Mouse (Mus musculus) bone marrow macrophage, adult 2 months (primary cell): Measurements from ENCODE around the gene Cdh15. TPM values are rescaled to one million over a fixed set of nuclear protein-coding genes. Genes with fewer than 3 reads are reported as not detected.

ENCODE experiments used
- H3K27ac ChIP-seq: 2 replicates; pipeline ENCODE4 v1.5.1; 2012; ENCODE audit warnings: low read depth, low read length; ENCODE audit not compliant: insufficient read depth
- H3K4me1 ChIP-seq: 2 replicates; pipeline ENCODE4 v1.6.1; 2012; ENCODE audit warnings: low read length; ENCODE audit not compliant: control insufficient read depth, insufficient read depth
- H3K4me3 ChIP-seq: 2 replicates; pipeline ENCODE4 v1.5.1; 2012; ENCODE audit warnings: mild to moderate bottlenecking, low read length, moderate library complexity; ENCODE audit not compliant: insufficient read depth
- CTCF ChIP-seq: IDR thresholded peaks from 2 replicates; pipeline ENCODE4 v1.5.1; 2012; ENCODE audit warnings: low read depth, mild to moderate bottlenecking, low read length, moderate library complexity
- POLR2A ChIP-seq: IDR thresholded peaks from 2 replicates; pipeline ENCODE4 v1.6.1; 2012; ENCODE audit warnings: mild to moderate bottlenecking, low read depth, low read length, borderline replicate concordance
- polyA plus RNA-seq: library from polyadenylated mRNA; stranded (reverse); fragments of >200 nt; gene quantifications from 2 replicates; pipeline ENCODE4 v1.2.4, GENCODE M21; 2012; ENCODE audit not compliant: missing spikeins, insufficient read depth, insufficient read length

The Cdh15 gene
- polyA plus RNA-seq, 1 experiment, result not detected

GRCm38 (mm10) chr8:122816965-122817364 is 30.8 kb upstream of the Cdh15 start:
- TF ChIP-seq CTCF (no peak), POLR2A (no peak)
- no peak overlapping the region for H3K4me3 ChIP-seq
- H3K27ac ChIP-seq, result no peak overlapping the region

GRCm38 (mm10) chr8:122817724-122818496 is 29.9 kb upstream of the Cdh15 start:
- TF ChIP-seq CTCF, result no peak
- no peak for TF ChIP-seq POLR2A
- Histone ChIP-seq H3K27ac (no peak overlapping the region), H3K4me1 (no peaks in the 10 kb centered on the region), H3K4me3 (no peak overlapping the region)

More at GRCm38 (mm10) chr8:122816965-122817364, 30.8 kb upstream of the Cdh15 start:
- H3K4me1 ChIP-seq, result no peaks in the 10 kb centered on the region

GRCm38 (mm10) chr8:122819776-122820175 is 28.0 kb upstream of the Cdh15 start:
- TF ChIP-seq CTCF (no peak), POLR2A (no peak)
- Histone ChIP-seq H3K4me3 (no peak overlapping the region), H3K27ac (no peak overlapping the region), H3K4me1 (no peaks in the 10 kb centered on the region)

- TF ChIP-seq CTCF (no peak), POLR2A (no peak)
- Histone ChIP-seq H3K27ac (no peak overlapping the region), H3K4me1 (no peaks in the 10 kb centered on the region), H3K4me3 (no peak overlapping the region)
Measured at GRCm38 (mm10) chr8:122824571-122824970, 23.2 kb upstream of the Cdh15 start.

GRCm38 (mm10) chr8:122824986-122825385 is 22.8 kb upstream of the Cdh15 start:
- no peaks in the 10 kb centered on the region for H3K4me1 ChIP-seq
- no peak overlapping the region for H3K27ac ChIP-seq
- TF ChIP-seq POLR2A (no peak), CTCF (no peak)

GRCm38 (mm10) chr8:122825408-122825807 is 22.4 kb upstream of the Cdh15 start:
- no peaks in the 10 kb centered on the region for H3K4me1 ChIP-seq
- H3K4me3 ChIP-seq, result no peak overlapping the region
- TF ChIP-seq CTCF, result no peak
- TF ChIP-seq POLR2A, result no peak
- H3K27ac ChIP-seq, result no peak overlapping the region

More at GRCm38 (mm10) chr8:122824986-122825385, 22.8 kb upstream of the Cdh15 start:
- no peak overlapping the region for H3K4me3 ChIP-seq

GRCm38 (mm10) chr8:122829396-122829795 is 18.4 kb upstream of the Cdh15 start:
- no peaks in the 10 kb centered on the region for H3K4me1 ChIP-seq
- no peak for TF ChIP-seq CTCF
- no peak for TF ChIP-seq POLR2A
- no peak overlapping the region for H3K27ac ChIP-seq
- no peak overlapping the region for H3K4me3 ChIP-seq

- Histone ChIP-seq H3K4me1 (peaks cover 2% of the 10 kb centered on the region; the same call in 1 of the 2 replicates), H3K4me3 (no peak overlapping the region)
Measured at GRCm38 (mm10) chr8:122830349-122831061, 17.3 kb upstream of the Cdh15 start.

GRCm38 (mm10) chr8:122834416-122834815 is 13.3 kb upstream of the Cdh15 start:
- Histone ChIP-seq H3K4me1 (peaks cover 2% of the 10 kb centered on the region; the same call in 1 of the 2 replicates), H3K4me3 (no peak overlapping the region), H3K27ac (no peak overlapping the region)
- TF ChIP-seq POLR2A, result no peak
- TF ChIP-seq CTCF, result no peak

More at GRCm38 (mm10) chr8:122830349-122831061, 17.3 kb upstream of the Cdh15 start:
- H3K27ac ChIP-seq, result no peak overlapping the region
- TF ChIP-seq POLR2A (no peak), CTCF (peak; percentile 83)

- no peak overlapping the region for H3K27ac ChIP-seq
- TF ChIP-seq CTCF, result peak; percentile 75
- no peak for TF ChIP-seq POLR2A
Measured at GRCm38 (mm10) chr8:122834971-122835370, 12.8 kb upstream of the Cdh15 start.

More at GRCm38 (mm10) chr8:122834971-122835370, 12.8 kb upstream of the Cdh15 start:
- Histone ChIP-seq H3K4me3 (no peak overlapping the region), H3K4me1 (peaks cover 2% of the 10 kb centered on the region; the same call in 1 of the 2 replicates)
